Mouse (Mus musculus) heart, postnatal 0 days (tissue): ENCODE data around the gene Cyb5r2. TPM values are rescaled to one million over a fixed set of nuclear protein-coding genes. Genes with fewer than 3 reads are reported as not detected.
A peak's percentile ranks its signal among the peaks of the same experiment; 100 is the strongest.

Experiments used
- ATAC-seq: fragments of 200-750 bp; cut with Nextera tagmentation; 2 replicates; pipeline ENCODE4 v1.8.0; 2017; ENCODE audit warnings: low read depth, moderate number of reproducible peaks, moderate library complexity; ENCODE audit not compliant: insufficient read depth
- DNase-seq: peaks from one replicate; pipeline ENCODE4 v3.0.0-alpha.2; 2016; ENCODE audit warnings: low spot score
- H3K27ac ChIP-seq: fragments of 300-500 bp; sonication (generic); 2 replicates; pipeline ENCODE4 v1.5.1; 2014; ENCODE audit warnings: low read depth, mild to moderate bottlenecking
- H3K27me3 ChIP-seq: fragments of 300-500 bp; sonication (generic); 2 replicates; pipeline ENCODE4 v1.6.1; 2014; ENCODE audit warnings: low read length, mixed read lengths; ENCODE audit not compliant: control insufficient read depth, insufficient read depth
- H3K36me3 ChIP-seq: fragments of 300-500 bp; sonication (generic); replicated peaks from 2 replicates; pipeline ENCODE4 v1.6.1; 2014; ENCODE audit warnings: low read length, mixed read lengths; ENCODE audit not compliant: control insufficient read depth, insufficient read depth
- H3K4me1 ChIP-seq: fragments of 300-500 bp; sonication (generic); 2 replicates; pipeline ENCODE4 v1.6.1; 2014; ENCODE audit warnings: antibody characterized with exemption; ENCODE audit not compliant: control insufficient read depth, insufficient read depth
- H3K4me2 ChIP-seq: fragments of 300-500 bp; sonication (generic); 2 replicates; pipeline ENCODE4 v1.6.1; 2014; ENCODE audit warnings: low read depth, mild to moderate bottlenecking, low read length, moderate library complexity
- H3K4me3 ChIP-seq: fragments of 300-500 bp; sonication (generic); 2 replicates; pipeline ENCODE4 v1.5.1; 2014; ENCODE audit warnings: low read depth, low read length
- H3K9ac ChIP-seq: fragments of 300-500 bp; sonication (generic); replicated peaks from 2 replicates; pipeline ENCODE4 v1.6.1; 2014; ENCODE audit warnings: low read depth, low read length, mixed read lengths
- H3K9me3 ChIP-seq: fragments of 300-500 bp; sonication (generic); replicated peaks from 2 replicates; pipeline ENCODE4 v1.6.1; 2016; ENCODE audit warnings: low read length; ENCODE audit not compliant: control insufficient read depth
- CTCF ChIP-seq: IDR thresholded peaks from 2 replicates; pipeline ENCODE4 v1.5.1; 2016; ENCODE audit warnings: antibody characterized with exemption, control low read depth, low read depth
- EP300 ChIP-seq: IDR thresholded peaks from 2 replicates; pipeline ENCODE4 v1.6.1; 2016; ENCODE audit warnings: antibody characterized with exemption, low read depth
- WGBS: fragments of 180-500 bp; shearing (Covaris S2); extraction: QIAGEN DNeasy Blood & Tissue Kit; methylation state at CpG from one replicate; pipeline ENCODE4 v1.1.7; 2014; 5-methylcytosine and 5-hydroxymethylcytosine counted together
- polyA plus RNA-seq: library from polyadenylated mRNA; unstranded; fragments of >200 nt; fragmentation: Nextera tagmentation; extraction: Ambion mirVana; gene quantifications from 2 replicates; pipeline ENCODE4 v1.2.1, GENCODE M21; 2015
- total RNA-seq: library from RNA; depleted of rRNA; stranded (reverse); fragments of >200 nt; gene quantifications from 2 replicates; pipeline ENCODE4 v1.2.3, GENCODE M21; 2014; ENCODE audit warnings: low replicate concordance; rRNA removed

Gene Cyb5r2
- total RNA-seq = not detected in 2 replicates
- 1.0 TPM in 2 replicates for polyA plus RNA-seq

- WGBS = 13% methylated on average over 23 of the region's 23 CpGs
- TF ChIP-seq EP300 (no peak), CTCF (no peak; the same call in 1 of the 2 replicates)
- no peak within 1 kb of the TSS for H3K9ac ChIP-seq
- H3K27ac ChIP-seq = no peak within 1 kb of the TSS
- H3K9me3 ChIP-seq = no peaks in the 10 kb centered on the region
- H3K4me1 ChIP-seq = peaks cover 16% of the 10 kb centered on the region; the same call in 1 of the 2 replicates
- no peak for DNase-seq
- no peak; the same call in 1 of the 2 replicates for ATAC-seq
- peak within 1 kb of the TSS; percentile 43 for H3K4me2 ChIP-seq
- 0 out of 2 replicates have a peak, but pooled peaks cover 3% of the 10 kb centered on the region for H3K27me3 ChIP-seq
- H3K4me3 ChIP-seq = 0 out of 2 replicates have a peak within 1 kb of the TSS, but pooled peaks have one; percentile 16
- H3K36me3 ChIP-seq = no peaks in the 10 kb centered on the region
Measured at GRCm38 (mm10) chr7:107757308-107758151, at the start of gene Cyb5r2. Gene Cyb5r2, minus strand, starts transcription at chr7:107758032.

DNA sequence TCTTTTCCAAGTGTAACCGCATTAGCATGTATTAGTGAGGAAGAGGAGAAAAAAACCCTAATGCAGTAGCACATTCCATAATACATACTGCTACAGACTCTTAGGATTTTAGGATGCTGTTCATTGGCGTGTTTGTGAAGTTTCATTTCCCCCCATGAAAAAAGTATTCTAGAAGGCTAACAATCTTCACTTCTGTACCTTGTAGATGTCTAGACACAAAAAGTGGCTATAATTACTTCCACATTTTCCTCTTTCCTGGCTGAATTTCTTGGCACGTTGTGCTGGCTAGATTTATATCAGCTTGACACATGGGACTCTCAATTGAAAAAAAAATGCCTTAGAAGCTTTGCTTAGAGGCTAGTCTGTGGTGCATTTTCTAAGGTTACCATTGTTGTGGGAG is 44.3 kb upstream of the Cyb5r2 start:
- H3K27me3 ChIP-seq = no peaks in the 10 kb centered on the region
- H3K9ac ChIP-seq = no peak overlapping the region
- no peaks in the 10 kb centered on the region for H3K4me1 ChIP-seq
- WGBS = 62% methylated on average over 3 of the region's 3 CpGs
- H3K36me3 ChIP-seq = no peaks in the 10 kb centered on the region
- H3K9me3 ChIP-seq = 0 out of 2 replicates have a peak, but pooled peaks cover 2% of the 10 kb centered on the region
- DNase-seq (no peak), ATAC-seq (no peak)
- no peak overlapping the region for H3K4me2 ChIP-seq
- no peak overlapping the region for H3K4me3 ChIP-seq
- no peak overlapping the region for H3K27ac ChIP-seq
- TF ChIP-seq CTCF (no peak), EP300 (no peak)

DNA sequence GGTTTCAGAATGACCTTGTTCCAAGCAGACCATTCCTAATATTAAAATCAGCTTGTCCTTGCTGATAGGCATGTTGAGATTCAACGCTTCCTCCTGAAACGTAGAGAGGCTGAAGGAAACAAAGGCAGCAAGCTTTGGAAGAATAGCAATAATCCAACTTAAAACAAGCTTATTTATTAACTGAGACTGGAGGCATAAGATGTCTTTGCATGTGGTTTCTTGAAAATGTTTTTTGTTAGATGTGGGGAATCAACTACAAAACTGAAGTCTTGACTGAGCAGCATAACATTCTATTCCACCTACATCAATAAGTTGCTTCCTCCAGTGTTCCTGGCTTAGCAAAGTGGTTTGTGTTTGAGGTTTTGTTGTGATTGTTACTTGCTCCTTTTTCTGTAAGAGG is 43.3 kb upstream of the Cyb5r2 start, which contains the start of gene Ovch2:
Gene Ovch2, minus strand, starts transcription at position 101 of the 400 bp plus-strand sequence.
- ATAC-seq (no peak), DNase-seq (no peak)
- H3K27ac ChIP-seq = no peak within 1 kb of the TSS
- H3K4me3 ChIP-seq = no peak within 1 kb of the TSS
- no peak within 1 kb of the TSS for H3K4me2 ChIP-seq
- H3K9me3 ChIP-seq = 0 out of 2 replicates have a peak, but pooled peaks cover 2% of the 10 kb centered on the region
- WGBS = 78% methylated on average over 2 of the region's 2 CpGs
- H3K4me1 ChIP-seq = no peaks in the 10 kb centered on the region
- no peaks in the 10 kb centered on the region for H3K36me3 ChIP-seq
- no peaks in the 10 kb centered on the region for H3K27me3 ChIP-seq
- TF ChIP-seq EP300 (no peak), CTCF (no peak)
- no peak within 1 kb of the TSS for H3K9ac ChIP-seq

- WGBS = 68% methylated on average over 2 of the region's 2 CpGs
- H3K9ac ChIP-seq = no peak overlapping the region
- ATAC-seq (no peak), DNase-seq (no peak)
- H3K4me2 ChIP-seq = no peak overlapping the region
- H3K27me3 ChIP-seq = no peaks in the 10 kb centered on the region
- H3K36me3 ChIP-seq = no peaks in the 10 kb centered on the region
- H3K27ac ChIP-seq = no peak overlapping the region
- no peaks in the 10 kb centered on the region for H3K9me3 ChIP-seq
- no peak for TF ChIP-seq CTCF
- TF ChIP-seq EP300 = no peak
- no peak overlapping the region for H3K4me3 ChIP-seq
- no peaks in the 10 kb centered on the region for H3K4me1 ChIP-seq
Measured at GRCm38 (mm10) chr7:107796500-107796899, 38.7 kb upstream of the Cyb5r2 start.

GRCm38 (mm10) chr7:107787977-107788620 is 30.3 kb upstream of the Cyb5r2 start:
- no peaks in the 10 kb centered on the region for H3K4me1 ChIP-seq
- DNase-seq (peak; percentile 8), ATAC-seq (no peak)
- H3K9me3 ChIP-seq = no peaks in the 10 kb centered on the region
- H3K4me2 ChIP-seq = no peak overlapping the region
- no peaks in the 10 kb centered on the region for H3K27me3 ChIP-seq
- TF ChIP-seq EP300 (no peak), CTCF (peak; percentile 66)
- no peak overlapping the region for H3K9ac ChIP-seq
- H3K27ac ChIP-seq = no peak overlapping the region
- H3K4me3 ChIP-seq = no peak overlapping the region
- no peaks in the 10 kb centered on the region for H3K36me3 ChIP-seq
- 52% methylated on average over 3 of the region's 3 CpGs for WGBS
